Mouse (Mus musculus): ENCODE measurements around the gene Cyp26b1. TPM values are rescaled to one million over a fixed set of nuclear protein-coding genes. Genes with fewer than 3 reads are reported as not detected.

The Cyp26b1 gene
- polyA plus RNA-seq, 1 experiment from 2014 or later = 0.46 TPM

DNA sequence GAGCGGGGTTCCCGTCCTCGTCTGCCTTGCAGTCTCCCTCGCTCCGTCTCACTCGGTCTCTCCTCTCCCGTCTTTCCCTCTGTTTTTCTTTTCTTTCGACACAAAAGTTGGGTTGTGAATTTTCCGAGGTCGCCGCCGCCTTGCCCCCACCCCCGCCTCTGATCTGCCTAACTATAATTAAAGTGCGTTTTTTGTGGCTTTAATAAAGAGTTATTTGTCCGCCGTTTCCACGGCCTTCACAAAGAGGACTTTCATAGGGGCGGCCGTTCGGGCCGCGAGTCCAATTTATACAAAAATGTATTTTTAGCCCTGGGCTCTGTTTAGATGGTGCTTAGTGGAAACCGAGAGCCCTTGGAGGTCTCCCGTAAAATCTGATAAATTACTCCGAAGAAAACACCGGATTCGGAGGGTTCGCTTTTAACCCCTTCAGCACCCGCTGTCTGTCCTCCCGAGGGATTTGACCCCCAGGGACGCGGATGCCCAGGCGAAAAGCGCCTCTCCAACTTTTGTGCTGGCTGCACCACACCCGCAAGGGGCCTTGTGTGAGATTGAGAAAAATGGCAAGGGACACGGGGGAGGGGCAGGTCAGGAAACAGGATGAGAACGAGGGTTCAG lies 7.9 kb downstream of the Cyp26b1 start:
- no peak for ATAC-seq
- H3K4me1 ChIP-seq (replicated peaks; ENCODE audit: control insufficient read depth, insufficient read depth, low read length) = peaks cover 18% of the 10 kb centered on the region
- peak overlapping the region; percentile 51 for H3K4me3 ChIP-seq (ENCODE audit: low read depth, low read length)
- TF ChIP-seq CTCF (IDR thresholded peaks at IDR 0.05; ENCODE audit: low read depth) = no peak
- H3K9me3 ChIP-seq (ENCODE audit: control insufficient read depth) = no peaks in the 10 kb centered on the region
- no peak overlapping the region for H3K27ac ChIP-seq (ENCODE audit: low read depth, low read length)
- H3K9ac ChIP-seq (ENCODE audit: low read depth, low read length) = no peak overlapping the region
- H3K27me3 ChIP-seq (replicated peaks; ENCODE audit: control insufficient read depth, insufficient read depth, low read length) = peaks cover 89% of the 10 kb centered on the region
- H3K4me2 ChIP-seq (replicated peaks; ENCODE audit: low read depth) = peak overlapping the region; percentile 67
- WGBS = 2% methylated on average over 37 of the region's 37 CpGs
- H3K36me3 ChIP-seq (ENCODE audit: control insufficient read depth, insufficient read depth) = no peaks in the 10 kb centered on the region

DNA sequence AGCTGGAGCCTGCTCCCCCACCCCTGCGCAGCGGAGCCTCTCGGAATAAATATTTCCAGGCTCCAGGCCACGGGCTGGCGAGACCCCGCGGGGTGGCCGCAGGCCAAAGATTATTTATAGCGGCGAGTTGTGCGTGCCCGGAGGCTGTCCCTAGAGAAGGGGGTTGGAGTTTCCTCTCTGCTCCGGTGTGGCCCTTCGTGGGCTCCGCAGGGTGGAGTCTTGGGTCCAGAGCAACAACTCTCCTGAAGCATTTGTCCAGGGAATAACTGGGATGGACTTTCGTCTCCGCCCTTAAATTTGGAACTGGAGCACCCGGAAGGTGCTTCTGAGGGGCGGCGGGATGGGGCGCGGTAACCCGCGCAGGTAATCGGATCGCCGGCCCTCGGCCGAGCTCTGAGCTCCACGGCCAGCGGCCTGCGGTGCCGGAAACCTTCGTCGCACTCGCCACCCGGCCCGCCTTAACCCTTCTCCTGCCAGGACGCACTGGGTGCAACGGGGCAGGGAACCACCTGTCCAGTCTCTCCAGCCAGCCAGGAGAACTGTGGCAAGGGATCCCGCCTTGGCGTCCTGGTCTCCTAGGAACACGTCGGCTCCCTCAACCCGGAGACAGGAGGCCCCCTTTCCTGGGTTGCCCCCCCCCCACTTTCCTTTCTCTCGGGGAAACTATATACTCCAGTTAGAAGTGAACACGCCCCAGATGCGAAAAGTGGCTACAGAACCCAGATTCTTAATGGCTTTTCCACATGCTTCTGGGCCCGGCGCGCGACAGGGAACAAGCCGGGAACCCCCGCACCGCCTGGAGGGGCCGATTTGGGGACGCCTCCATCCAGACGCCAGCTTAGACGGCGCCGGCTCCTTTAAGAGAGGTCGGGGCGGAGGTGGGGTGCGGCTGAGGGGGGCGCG lies 8.7 kb downstream of the Cyp26b1 start:
- TF ChIP-seq CTCF (IDR thresholded peaks at IDR 0.05; ENCODE audit: low read depth) = no peak
- no peak overlapping the region for H3K27ac ChIP-seq (ENCODE audit: low read depth, low read length)
- no peaks in the 10 kb centered on the region for H3K36me3 ChIP-seq (ENCODE audit: control insufficient read depth, insufficient read depth)
- H3K9ac ChIP-seq (ENCODE audit: low read depth, low read length) = no peak overlapping the region
- ATAC-seq = no peak
- peaks cover 18% of the 10 kb centered on the region for H3K4me1 ChIP-seq (replicated peaks; ENCODE audit: control insufficient read depth, insufficient read depth, low read length)
- H3K9me3 ChIP-seq (ENCODE audit: control insufficient read depth) = no peaks in the 10 kb centered on the region
- peak overlapping the region; percentile 67 for H3K4me2 ChIP-seq (replicated peaks; ENCODE audit: low read depth)
- 1% methylated on average over 66 of the region's 66 CpGs for WGBS
- peaks cover 94% of the 10 kb centered on the region for H3K27me3 ChIP-seq (replicated peaks; ENCODE audit: control insufficient read depth, insufficient read depth, low read length)
- peak overlapping the region; percentile 51 for H3K4me3 ChIP-seq (ENCODE audit: low read depth, low read length)

DNA sequence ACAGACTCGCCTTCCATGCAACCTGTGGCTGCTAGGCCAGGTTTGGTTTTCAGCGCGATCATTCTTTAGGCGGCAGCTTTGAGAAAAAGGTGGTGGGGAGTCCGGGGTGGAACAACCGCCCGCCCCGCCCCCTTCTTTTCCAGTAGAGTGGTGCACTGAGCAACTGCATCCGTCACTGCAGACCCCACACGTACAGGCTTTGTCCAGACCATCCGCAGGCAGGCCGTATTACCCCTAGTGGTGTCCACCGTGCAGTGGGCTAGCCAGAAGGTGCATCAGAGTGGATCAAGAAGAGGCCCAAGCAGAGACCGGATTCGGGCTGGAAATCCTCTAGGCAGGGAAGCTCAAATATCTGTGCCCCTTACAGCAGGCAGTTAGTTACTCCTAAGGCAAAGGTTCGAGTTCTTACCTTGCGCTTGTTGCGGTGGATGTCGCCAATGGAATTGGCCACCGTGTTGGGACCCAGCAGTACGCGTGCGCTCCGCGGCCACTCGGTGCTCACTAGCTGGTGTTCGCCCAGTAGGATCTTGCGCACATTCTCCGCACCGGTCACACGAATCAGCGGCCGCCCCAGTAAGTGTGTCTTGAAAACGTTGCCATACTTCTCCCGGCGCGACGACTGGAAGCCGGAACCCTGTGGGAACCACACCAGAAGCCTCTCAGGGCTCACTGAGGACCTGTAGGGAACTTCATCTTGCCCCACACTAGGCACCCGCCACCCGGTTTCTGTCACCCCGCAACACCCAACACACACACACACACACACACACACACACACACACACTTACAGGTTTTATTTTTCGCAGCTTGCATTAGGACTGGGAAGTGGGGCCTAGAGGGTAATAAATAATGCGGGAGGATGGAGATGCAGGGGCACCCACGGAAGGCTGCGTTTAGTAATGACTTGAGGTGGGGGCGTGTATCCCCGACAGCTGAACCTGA lies 9.6 kb downstream of the Cyp26b1 start:
- TF ChIP-seq CTCF (IDR thresholded peaks at IDR 0.05; ENCODE audit: low read depth) = no peak

DNA sequence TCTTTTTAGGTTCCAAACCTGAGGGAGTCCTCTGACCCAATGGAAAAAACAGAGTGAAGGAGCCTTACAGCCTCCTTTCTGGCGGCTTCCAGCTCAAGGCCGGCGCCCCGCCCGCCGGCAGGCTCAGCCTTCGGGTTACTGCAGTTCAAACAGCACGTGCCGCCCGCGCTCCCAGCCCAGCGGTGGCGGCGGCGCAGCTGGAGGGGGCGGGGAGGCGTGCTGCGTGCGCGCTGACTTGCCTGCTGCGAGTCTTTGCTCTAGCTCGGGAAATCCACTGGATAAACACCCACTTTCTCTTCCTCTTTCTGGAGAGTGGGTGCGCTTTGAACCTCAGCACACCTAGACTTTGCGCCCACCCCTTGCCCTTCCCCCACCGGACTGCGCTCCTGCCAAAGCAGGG lies 10.3 kb downstream of the Cyp26b1 start:
- no peak for TF ChIP-seq CTCF (IDR thresholded peaks at IDR 0.05; ENCODE audit: low read depth)
- Histone ChIP-seq H3K4me3 (ENCODE audit: low read depth, low read length) (peak overlapping the region; percentile 51), H3K9me3 (ENCODE audit: control insufficient read depth) (no peaks in the 10 kb centered on the region), H3K27me3 (replicated peaks; ENCODE audit: control insufficient read depth, insufficient read depth, low read length) (peaks cover 82% of the 10 kb centered on the region), H3K4me2 (replicated peaks; ENCODE audit: low read depth) (peak overlapping the region; percentile 67), H3K4me1 (replicated peaks; ENCODE audit: control insufficient read depth, insufficient read depth, low read length) (peaks cover 18% of the 10 kb centered on the region), H3K36me3 (ENCODE audit: control insufficient read depth, insufficient read depth) (no peaks in the 10 kb centered on the region), H3K9ac (ENCODE audit: low read depth, low read length) (0 out of 2 replicates have a peak overlapping the region, but pooled peaks have one; percentile 1), H3K27ac (ENCODE audit: low read depth, low read length) (no peak overlapping the region)
- peak; percentile 66 for ATAC-seq
- under 1% methylated on average over 24 of the region's 26 CpGs for WGBS

More for the DNA sequence above, 9.6 kb downstream of the Cyp26b1 start:
- peak overlapping the region; percentile 51 for H3K4me3 ChIP-seq (ENCODE audit: low read depth, low read length)
- no peaks in the 10 kb centered on the region for H3K36me3 ChIP-seq (ENCODE audit: control insufficient read depth, insufficient read depth)
- ATAC-seq = no peak
- WGBS = 23% methylated on average over 48 of the region's 48 CpGs
- peaks cover 18% of the 10 kb centered on the region for H3K4me1 ChIP-seq (replicated peaks; ENCODE audit: control insufficient read depth, insufficient read depth, low read length)
- H3K27me3 ChIP-seq (replicated peaks; ENCODE audit: control insufficient read depth, insufficient read depth, low read length) = peaks cover 89% of the 10 kb centered on the region
- H3K27ac ChIP-seq (ENCODE audit: low read depth, low read length) = no peak overlapping the region
- peak overlapping the region; percentile 67 for H3K4me2 ChIP-seq (replicated peaks; ENCODE audit: low read depth)
- H3K9me3 ChIP-seq (ENCODE audit: control insufficient read depth) = no peaks in the 10 kb centered on the region
- H3K9ac ChIP-seq (ENCODE audit: low read depth, low read length) = no peak overlapping the region

DNA sequence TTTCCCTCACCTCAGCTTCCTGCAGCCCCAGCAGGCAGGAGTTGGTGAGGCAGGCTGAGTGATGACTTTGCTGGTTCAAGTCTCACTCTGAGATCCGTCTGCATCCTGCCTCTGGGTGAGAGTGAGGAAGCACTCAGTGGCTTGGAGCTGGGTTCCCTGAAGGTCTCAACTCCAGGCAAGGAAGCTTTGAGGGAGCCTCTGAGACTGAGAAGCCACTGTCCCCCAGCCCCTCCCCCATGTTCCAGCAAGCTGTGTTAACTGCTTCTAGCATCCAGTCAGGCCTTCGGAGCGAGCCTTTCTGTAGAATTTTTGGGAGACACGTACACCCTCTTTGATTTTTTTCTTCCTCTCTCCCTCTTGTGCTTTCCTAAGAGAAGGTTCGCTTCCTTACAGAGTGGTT lies 10.9 kb downstream of the Cyp26b1 start:
- Histone ChIP-seq H3K4me1 (replicated peaks; ENCODE audit: control insufficient read depth, insufficient read depth, low read length) (peaks cover 18% of the 10 kb centered on the region), H3K4me3 (ENCODE audit: low read depth, low read length) (peak overlapping the region; percentile 51; the same call in 1 of the 2 replicates), H3K9ac (ENCODE audit: low read depth, low read length) (0 out of 2 replicates have a peak overlapping the region, but pooled peaks have one; percentile 1), H3K4me2 (replicated peaks; ENCODE audit: low read depth) (peak overlapping the region; percentile 67), H3K9me3 (ENCODE audit: control insufficient read depth) (no peaks in the 10 kb centered on the region), H3K36me3 (ENCODE audit: control insufficient read depth, insufficient read depth) (no peaks in the 10 kb centered on the region), H3K27me3 (replicated peaks; ENCODE audit: control insufficient read depth, insufficient read depth, low read length) (peaks cover 79% of the 10 kb centered on the region), H3K27ac (ENCODE audit: low read depth, low read length) (no peak overlapping the region)
- 59% methylated on average over 5 of the region's 5 CpGs for WGBS
- no peak for TF ChIP-seq CTCF (IDR thresholded peaks at IDR 0.05; ENCODE audit: low read depth)
- no peak for ATAC-seq
